Mouse (Mus musculus) hindbrain, embryonic 10.5 days (tissue): ENCODE measurements around the gene Lhx6. TPM values are rescaled to one million over a fixed set of nuclear protein-coding genes. Genes with fewer than 3 reads are reported as not detected.

ENCODE experiments used
- DNase-seq: peaks from one replicate; pipeline ENCODE4 v3.0.0-alpha.2; 2017; ENCODE audit warnings: low spot score
- H3K27ac ChIP-seq: fragments of 300-500 bp; sonication (generic); 2 replicates; pipeline ENCODE4 v1.5.1; 2016; ENCODE audit warnings: mild to moderate bottlenecking, moderate library complexity
- H3K27me3 ChIP-seq: fragments of 300-500 bp; sonication (generic); 2 replicates; pipeline ENCODE4 v1.6.1; 2016; ENCODE audit warnings: mild to moderate bottlenecking; ENCODE audit not compliant: poor library complexity, insufficient read depth, severe bottlenecking
- H3K36me3 ChIP-seq: fragments of 300-500 bp; sonication (generic); 2 replicates; pipeline ENCODE4 v1.6.1; 2016; ENCODE audit warnings: mild to moderate bottlenecking, moderate library complexity
- H3K4me1 ChIP-seq: fragments of 300-500 bp; sonication (generic); replicated peaks from 2 replicates; pipeline ENCODE4 v1.6.1; 2016; ENCODE audit warnings: mild to moderate bottlenecking
- H3K4me3 ChIP-seq: fragments of 300-500 bp; sonication (generic); 2 replicates; pipeline ENCODE4 v1.5.1; 2016; ENCODE audit warnings: mild to moderate bottlenecking, moderate library complexity
- H3K9me3 ChIP-seq: fragments of 300-500 bp; sonication (generic); 2 replicates; pipeline ENCODE4 v1.6.1; 2016; ENCODE audit warnings: mild to moderate bottlenecking, moderate library complexity
- WGBS: fragments of 180-500 bp; shearing (Covaris S2); methylation state at CpG from one replicate; pipeline ENCODE4 v1.1.7; 2016; 5-methylcytosine and 5-hydroxymethylcytosine counted together
- polyA plus RNA-seq: library from polyadenylated mRNA; unstranded; fragments of >200 nt; fragmentation: Nextera tagmentation; extraction: Ambion mirVana; gene quantifications from 2 replicates; pipeline ENCODE4 v1.2.1, GENCODE M21; 2016

The Lhx6 gene
- polyA plus RNA-seq, 1 experiment from 2014 or later: 0.84 TPM

GRCm38 (mm10) chr2:36048748-36049566, 56.3 kb downstream of the Lhx6 start, which contains the start of the genes Ndufa8 and Morn5:
Ndufa8 (minus strand) TSS chr2:36049406.
Morn5 (plus strand) TSS chr2:36049458.
- no peaks in the 10 kb centered on the region for H3K9me3 ChIP-seq
- 1% methylated on average over 44 of the region's 44 CpGs for WGBS
- DNase-seq: peak; percentile 99
- H3K27ac ChIP-seq: peak within 1 kb of the TSS; percentile 89
- H3K4me1 ChIP-seq: peaks cover 23% of the 10 kb centered on the region
- H3K4me3 ChIP-seq: peak within 1 kb of the TSS; percentile 82
- peaks cover 10% of the 10 kb centered on the region for H3K36me3 ChIP-seq
- H3K27me3 ChIP-seq: no peaks in the 10 kb centered on the region

GRCm38 (mm10) chr2:36048164-36048563, 57.0 kb downstream of the Lhx6 start:
- Histone ChIP-seq H3K9me3 (no peaks in the 10 kb centered on the region), H3K36me3 (peaks cover 18% of the 10 kb centered on the region), H3K4me1 (peaks cover 23% of the 10 kb centered on the region), H3K27me3 (no peaks in the 10 kb centered on the region), H3K27ac (peak overlapping the region; percentile 89; the same call in 1 of the 2 replicates), H3K4me3 (peak overlapping the region; percentile 82)
- DNase-seq: no peak
- 83% methylated on average over 8 of the region's 8 CpGs for WGBS

- 88% methylated on average over 1 of the region's 1 CpGs for WGBS
- H3K27ac ChIP-seq: no peak overlapping the region
- H3K36me3 ChIP-seq: peaks cover 61% of the 10 kb centered on the region
- no peaks in the 10 kb centered on the region for H3K27me3 ChIP-seq
- DNase-seq: no peak
- H3K9me3 ChIP-seq: no peaks in the 10 kb centered on the region
- no peaks in the 10 kb centered on the region for H3K4me1 ChIP-seq
- H3K4me3 ChIP-seq: no peak overlapping the region
Observed at GRCm38 (mm10) chr2:36040872-36041271, 64.3 kb downstream of the Lhx6 start.

GRCm38 (mm10) chr2:36039297-36039985, 65.8 kb downstream of the Lhx6 start:
- H3K4me1 ChIP-seq: no peaks in the 10 kb centered on the region
- no peak for DNase-seq
- no peak overlapping the region for H3K4me3 ChIP-seq
- peaks cover 66% of the 10 kb centered on the region for H3K36me3 ChIP-seq
- no peaks in the 10 kb centered on the region for H3K9me3 ChIP-seq
- H3K27me3 ChIP-seq: no peaks in the 10 kb centered on the region
- H3K27ac ChIP-seq: no peak overlapping the region
- WGBS: 79% methylated on average over 7 of the region's 7 CpGs

GRCm38 (mm10) chr2:36035413-36036081, 69.7 kb downstream of the Lhx6 start:
- Histone ChIP-seq H3K4me1 (no peaks in the 10 kb centered on the region), H3K27me3 (no peaks in the 10 kb centered on the region), H3K27ac (no peak overlapping the region), H3K36me3 (peaks cover 51% of the 10 kb centered on the region), H3K9me3 (no peaks in the 10 kb centered on the region), H3K4me3 (no peak overlapping the region)
- WGBS: 83% methylated on average over 11 of the region's 11 CpGs
- no peak for DNase-seq

GRCm38 (mm10) chr2:36034898-36035297, 70.3 kb downstream of the Lhx6 start:
- Histone ChIP-seq H3K9me3 (no peaks in the 10 kb centered on the region), H3K27ac (no peak overlapping the region), H3K27me3 (no peaks in the 10 kb centered on the region), H3K36me3 (peaks cover 50% of the 10 kb centered on the region), H3K4me3 (no peak overlapping the region), H3K4me1 (no peaks in the 10 kb centered on the region)
- 85% methylated on average over 7 of the region's 7 CpGs for WGBS
- DNase-seq: no peak

- H3K9me3 ChIP-seq: no peaks in the 10 kb centered on the region
- no peaks in the 10 kb centered on the region for H3K4me1 ChIP-seq
- peaks cover 40% of the 10 kb centered on the region for H3K36me3 ChIP-seq
- H3K27me3 ChIP-seq: no peaks in the 10 kb centered on the region
- no peak for DNase-seq
- H3K4me3 ChIP-seq: no peak overlapping the region
- WGBS: 78% methylated on average over 7 of the region's 7 CpGs
- no peak overlapping the region for H3K27ac ChIP-seq
Observed at GRCm38 (mm10) chr2:36033966-36034365, 71.2 kb downstream of the Lhx6 start.

GRCm38 (mm10) chr2:36032884-36033283, 72.3 kb downstream of the Lhx6 start:
- Histone ChIP-seq H3K36me3 (peaks cover 31% of the 10 kb centered on the region), H3K4me3 (no peak overlapping the region), H3K9me3 (no peaks in the 10 kb centered on the region), H3K27ac (no peak overlapping the region), H3K27me3 (no peaks in the 10 kb centered on the region), H3K4me1 (0 out of 2 replicates have a peak, but pooled peaks cover 2% of the 10 kb centered on the region)
- DNase-seq: no peak
- WGBS: 80% methylated on average over 7 of the region's 7 CpGs

Other genes with a start within 250 kb of the Lhx6 start
- 0.86 and 1.6 TPM in 2 replicates for gene Ttll11, start 125.5 kb downstream of the Lhx6 start, polyA plus RNA-seq
- 202 and 224 TPM in 2 replicates for gene Ndufa8, start 56.0 kb downstream of the Lhx6 start, polyA plus RNA-seq
- 1.3 and 4.0 TPM in 2 replicates for gene Morn5, start 56.0 kb downstream of the Lhx6 start, polyA plus RNA-seq
- gene Mrrf, start 31.0 kb upstream of the Lhx6 start, polyA plus RNA-seq: 24.7 and 25.9 TPM in 2 replicates
- 88.2 and 98.7 TPM in 2 replicates for gene Rbm18, start 31.4 kb upstream of the Lhx6 start, polyA plus RNA-seq
- gene Ptgs1, start 125.0 kb upstream of the Lhx6 start, polyA plus RNA-seq: 4.5 and 5.2 TPM in 2 replicates